Mouse (Mus musculus): ENCODE data around the gene Acot7. TPM values are rescaled to one million over a fixed set of nuclear protein-coding genes. Genes with fewer than 3 reads are reported as not detected.
"Not testable (repeated sequence)": the region's sequence is repeated elsewhere in the genome, so short reads cannot be mapped to it uniquely, and the experiment has no call there.

The Acot7 gene
- polyA plus RNA-seq, 1 experiment, result 0.51 TPM

DNA sequence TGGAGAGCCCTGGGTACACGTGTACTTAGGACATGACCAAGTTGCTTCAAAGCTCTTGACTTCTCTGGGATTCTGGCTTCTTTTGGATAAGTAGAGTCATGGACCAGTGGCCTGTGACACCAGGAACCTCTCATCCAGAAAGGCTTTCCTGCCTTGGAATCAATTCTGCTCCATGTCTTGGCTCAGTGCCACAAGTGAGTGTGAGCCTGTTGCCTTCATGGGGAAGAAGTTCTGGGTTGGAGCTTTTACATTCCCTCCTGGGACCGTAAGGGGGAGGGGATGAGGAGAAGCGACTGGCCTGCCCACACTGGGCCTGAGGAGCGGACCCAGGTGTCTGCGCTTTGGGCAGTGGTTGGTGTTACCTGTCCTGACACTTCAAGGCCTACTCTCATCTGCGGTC lies 44.2 kb downstream of the Acot7 start:
- Histone ChIP-seq H3K9me3 (ENCODE audit: control insufficient read depth, low read length) (no peaks in the 10 kb centered on the region), H3K4me1 (ENCODE audit: control insufficient read depth) (no peaks in the 10 kb centered on the region), H3K4me3 (replicated peaks) (no peak overlapping the region), H3K36me3 (ENCODE audit: control insufficient read depth) (no peaks in the 10 kb centered on the region), H3K27me3 (ENCODE audit: control insufficient read depth) (no peaks in the 10 kb centered on the region)
- TF ChIP-seq TAL1 (IDR thresholded peaks at IDR 0.05; ENCODE audit: low read length) (no peak), GATA1 (IDR thresholded peaks at IDR 0.05; ENCODE audit: low read length) (no peak)

DNA sequence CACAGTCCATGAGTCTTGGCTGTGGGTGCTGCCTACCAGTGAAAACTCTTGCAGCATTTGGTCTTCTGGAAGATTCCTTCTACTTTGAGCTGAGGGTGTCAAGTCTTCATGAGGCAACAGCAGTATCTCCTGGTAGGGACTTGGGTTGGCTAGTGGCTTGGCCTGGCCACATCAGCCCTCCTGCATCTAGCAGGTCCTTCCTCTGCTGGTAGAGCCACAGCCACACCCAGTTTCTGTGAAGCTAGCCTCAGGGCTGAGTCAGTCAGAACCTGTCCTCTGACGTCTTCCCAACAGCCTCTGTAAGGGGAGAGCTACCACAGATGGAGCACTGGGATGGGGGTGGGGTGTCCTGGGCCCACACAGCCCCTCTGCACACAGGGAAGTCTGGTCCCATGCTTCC lies 44.6 kb downstream of the Acot7 start:
- no peaks in the 10 kb centered on the region for H3K36me3 ChIP-seq (ENCODE audit: control insufficient read depth)
- TF ChIP-seq TAL1 (IDR thresholded peaks at IDR 0.05; ENCODE audit: low read length) (no peak), GATA1 (IDR thresholded peaks at IDR 0.05; ENCODE audit: low read length) (no peak)

DNA sequence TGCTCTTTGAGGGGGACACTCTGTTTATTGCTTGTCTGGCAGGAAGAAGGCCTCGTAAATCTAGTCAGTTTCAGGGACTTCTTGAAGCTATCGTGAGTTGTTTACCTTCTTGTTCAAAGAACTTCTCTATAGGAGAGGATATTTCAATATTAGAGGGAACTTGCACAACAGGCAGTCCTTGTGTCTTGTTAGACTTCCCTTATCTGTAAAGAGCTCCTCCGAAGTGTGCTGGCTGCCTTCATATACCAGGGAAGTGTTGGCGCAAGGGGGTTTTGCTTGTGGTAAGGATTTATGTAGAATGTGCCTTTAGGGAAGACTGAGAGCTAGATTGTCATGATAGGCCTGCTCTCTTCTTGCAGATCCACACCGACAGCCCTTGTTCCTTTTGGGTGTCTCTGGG lies 46.2 kb downstream of the Acot7 start:
- H3K36me3 ChIP-seq (ENCODE audit: control insufficient read depth), result no peaks in the 10 kb centered on the region
- no peaks in the 10 kb centered on the region for H3K9me3 ChIP-seq (ENCODE audit: control insufficient read depth, low read length)
- no peaks in the 10 kb centered on the region for H3K4me1 ChIP-seq (ENCODE audit: control insufficient read depth)
- TF ChIP-seq GATA1 (IDR thresholded peaks at IDR 0.05; ENCODE audit: low read length), result no peak
- TF ChIP-seq TAL1 (IDR thresholded peaks at IDR 0.05; ENCODE audit: low read length), result no peak
- no peaks in the 10 kb centered on the region for H3K27me3 ChIP-seq (ENCODE audit: control insufficient read depth)
- no peak overlapping the region for H3K4me3 ChIP-seq (replicated peaks)

More for the DNA sequence above, 44.6 kb downstream of the Acot7 start:
- Histone ChIP-seq H3K4me1 (ENCODE audit: control insufficient read depth) (no peaks in the 10 kb centered on the region), H3K27me3 (ENCODE audit: control insufficient read depth) (no peaks in the 10 kb centered on the region), H3K4me3 (replicated peaks) (no peak overlapping the region), H3K9me3 (ENCODE audit: control insufficient read depth, low read length) (no peaks in the 10 kb centered on the region)

DNA sequence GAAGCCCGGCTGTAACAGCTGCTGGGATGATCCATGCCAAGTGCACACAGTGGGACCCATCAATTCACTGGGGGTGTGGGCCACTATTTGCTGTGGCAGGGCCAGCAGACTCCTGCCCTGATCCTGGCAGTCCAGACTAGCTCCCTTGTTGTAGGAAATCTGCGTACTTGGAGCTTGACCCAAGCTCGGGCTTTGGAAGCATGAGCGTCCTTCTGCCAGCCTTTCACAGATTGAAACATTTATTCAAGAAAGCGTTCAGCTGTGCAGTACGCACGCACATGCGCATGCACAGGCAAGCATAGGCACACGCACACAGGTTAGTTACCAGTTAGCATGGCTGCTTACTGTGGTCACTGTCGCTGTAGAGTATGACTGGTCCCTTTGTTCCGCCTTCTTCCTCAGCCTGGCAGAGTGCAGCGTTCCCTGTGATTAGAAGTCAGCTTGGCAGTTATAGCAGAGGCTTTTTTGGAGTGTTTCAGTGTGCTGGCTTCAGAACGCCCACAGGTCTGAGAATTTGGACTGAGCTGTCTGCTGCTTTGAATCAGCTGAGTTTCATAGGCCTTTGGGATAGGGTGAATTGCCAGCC lies 49.1 kb downstream of the Acot7 start:
- TF ChIP-seq GATA1 (IDR thresholded peaks at IDR 0.05; ENCODE audit: low read length) (no peak), TAL1 (IDR thresholded peaks at IDR 0.05; ENCODE audit: low read length) (no peak)
- no peaks in the 10 kb centered on the region for H3K27me3 ChIP-seq (ENCODE audit: control insufficient read depth)
- no peaks in the 10 kb centered on the region for H3K4me1 ChIP-seq (ENCODE audit: control insufficient read depth)
- no peaks in the 10 kb centered on the region for H3K36me3 ChIP-seq (ENCODE audit: control insufficient read depth)
- no peaks in the 10 kb centered on the region for H3K9me3 ChIP-seq (ENCODE audit: control insufficient read depth, low read length)
- no peak overlapping the region for H3K4me3 ChIP-seq (replicated peaks)

DNA sequence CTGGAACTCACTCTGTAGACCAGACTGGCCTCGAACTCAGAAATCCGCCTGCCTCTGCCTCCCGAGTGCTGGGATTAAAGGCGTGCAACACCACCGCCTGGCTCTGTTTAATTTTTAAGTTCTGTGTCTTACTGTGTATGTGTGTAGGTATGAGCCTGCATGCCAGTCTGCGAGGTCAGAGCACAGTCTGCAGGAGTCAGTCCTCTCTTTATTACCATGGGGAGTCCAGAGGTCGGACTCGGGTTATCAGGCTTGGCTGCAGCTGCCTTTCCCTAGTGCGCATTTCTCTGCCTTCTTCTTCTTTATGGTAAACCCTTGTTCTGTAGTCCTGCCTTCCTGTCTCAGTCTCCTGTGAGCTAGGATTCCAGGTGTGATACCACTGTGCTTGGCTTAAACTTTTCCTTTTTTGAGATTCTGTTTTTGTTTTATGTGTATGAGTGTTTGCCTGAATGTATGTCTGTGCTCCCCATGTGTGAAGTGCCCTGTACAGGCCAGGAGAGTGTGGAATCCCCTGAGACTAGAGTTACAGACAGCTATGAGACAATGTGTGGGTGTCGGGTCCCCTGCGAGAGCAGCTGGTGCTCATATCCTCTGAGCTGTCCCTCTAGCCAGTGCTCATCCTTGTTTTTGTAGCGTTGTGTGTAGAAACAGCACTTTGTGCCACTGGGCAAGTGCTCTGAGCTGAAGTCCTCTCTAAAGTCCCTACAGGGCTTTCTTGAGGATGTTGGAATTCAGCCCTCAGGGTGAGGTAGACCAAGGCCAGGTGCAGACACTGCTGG lies 50.0 kb downstream of the Acot7 start:
- TF ChIP-seq GATA1 (IDR thresholded peaks at IDR 0.05; ENCODE audit: low read length) (no peak), TAL1 (IDR thresholded peaks at IDR 0.05; ENCODE audit: low read length) (no peak)
- H3K27me3 ChIP-seq (ENCODE audit: control insufficient read depth), result no peaks in the 10 kb centered on the region
- no peaks in the 10 kb centered on the region for H3K4me1 ChIP-seq (ENCODE audit: control insufficient read depth)
- H3K4me3 ChIP-seq (replicated peaks), result no peak overlapping the region
- no peaks in the 10 kb centered on the region for H3K9me3 ChIP-seq (ENCODE audit: control insufficient read depth, low read length)
- H3K36me3 ChIP-seq (ENCODE audit: control insufficient read depth), result no peaks in the 10 kb centered on the region

DNA sequence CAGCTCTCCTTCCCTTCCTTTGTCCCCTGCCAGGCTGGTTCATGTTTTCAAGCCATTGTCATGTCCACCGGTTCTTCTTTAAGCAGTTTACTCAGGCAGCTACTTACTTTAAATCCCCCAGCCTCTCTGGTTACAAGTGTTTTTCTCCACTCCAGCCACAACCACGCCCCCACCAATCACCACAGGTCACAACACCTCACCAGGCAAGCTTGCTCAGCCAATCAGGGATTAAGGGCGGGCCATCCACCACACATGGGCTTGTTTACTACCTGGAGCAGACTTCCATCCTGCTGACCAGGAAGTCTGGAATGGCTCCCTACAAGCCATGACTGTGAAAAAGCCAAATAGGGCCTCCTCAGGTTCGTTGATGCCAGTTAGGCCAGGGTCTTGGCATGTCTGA lies 52.4 kb downstream of the Acot7 start:
- not testable (repeated sequence) for H3K36me3 ChIP-seq (ENCODE audit: control insufficient read depth); H3K27me3 ChIP-seq (ENCODE audit: control insufficient read depth); H3K9me3 ChIP-seq (ENCODE audit: control insufficient read depth, low read length); H3K4me1 ChIP-seq (ENCODE audit: control insufficient read depth); H3K4me3 ChIP-seq (replicated peaks)

DNA sequence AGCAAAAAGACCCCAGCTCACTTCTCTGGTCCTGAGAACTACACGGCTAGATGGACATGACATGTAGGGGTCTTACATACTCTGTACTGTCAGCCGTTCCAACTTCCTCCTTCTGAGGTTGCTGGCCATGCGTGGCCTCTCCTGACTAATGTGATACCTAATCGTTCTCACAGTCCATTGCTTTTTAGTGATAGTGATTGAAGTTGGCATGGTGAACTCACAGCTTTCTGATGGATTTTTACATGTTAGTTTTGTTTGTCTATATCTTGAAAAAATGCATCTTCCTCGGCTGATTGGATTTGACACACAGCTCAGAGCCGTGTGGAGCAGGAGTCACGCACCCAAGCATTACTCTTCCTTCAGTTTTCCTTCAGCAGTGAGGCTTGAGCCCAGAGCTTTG lies 53.4 kb downstream of the Acot7 start:
- H3K27me3 ChIP-seq (ENCODE audit: control insufficient read depth), result no peaks in the 10 kb centered on the region
- no peak for TF ChIP-seq TAL1 (IDR thresholded peaks at IDR 0.05; ENCODE audit: low read length)
- no peak for TF ChIP-seq GATA1 (IDR thresholded peaks at IDR 0.05; ENCODE audit: low read length)
- H3K36me3 ChIP-seq (ENCODE audit: control insufficient read depth), result no peaks in the 10 kb centered on the region

DNA sequence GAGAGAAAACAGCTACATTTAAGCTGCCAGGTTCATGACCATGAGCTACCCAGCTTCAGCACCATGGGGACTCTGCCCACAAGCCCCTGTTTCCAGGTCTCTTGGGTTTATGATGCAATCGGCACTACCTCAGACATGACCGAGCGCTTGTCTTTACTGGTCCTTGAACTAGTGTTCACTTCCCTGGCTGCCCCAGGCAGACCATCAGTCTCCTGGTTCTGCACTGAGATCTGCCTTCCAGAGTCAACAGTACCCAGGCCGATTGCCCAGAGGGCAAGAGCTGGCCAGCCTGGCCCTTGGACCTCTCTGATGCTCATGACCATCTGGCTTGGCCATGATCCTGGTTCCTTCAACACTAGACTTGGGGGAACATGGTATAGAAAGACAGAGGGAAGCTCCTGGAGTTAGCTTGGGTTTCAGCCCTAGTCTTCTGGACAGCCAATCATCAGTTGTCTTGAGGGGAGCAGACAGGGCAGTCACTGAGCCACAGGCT lies 54.5 kb downstream of the Acot7 start:
- Histone ChIP-seq H3K4me1 (ENCODE audit: control insufficient read depth) (no peaks in the 10 kb centered on the region), H3K27me3 (ENCODE audit: control insufficient read depth) (no peaks in the 10 kb centered on the region), H3K4me3 (replicated peaks) (no peak overlapping the region), H3K36me3 (ENCODE audit: control insufficient read depth) (no peaks in the 10 kb centered on the region), H3K9me3 (ENCODE audit: control insufficient read depth, low read length) (no peaks in the 10 kb centered on the region)
- TF ChIP-seq TAL1 (IDR thresholded peaks at IDR 0.05; ENCODE audit: low read length), result no peak
- no peak for TF ChIP-seq GATA1 (IDR thresholded peaks at IDR 0.05; ENCODE audit: low read length)

More for the DNA sequence above, 53.4 kb downstream of the Acot7 start:
- Histone ChIP-seq H3K4me3 (replicated peaks) (no peak overlapping the region), H3K4me1 (ENCODE audit: control insufficient read depth) (no peaks in the 10 kb centered on the region), H3K9me3 (ENCODE audit: control insufficient read depth, low read length) (no peaks in the 10 kb centered on the region)

DNA sequence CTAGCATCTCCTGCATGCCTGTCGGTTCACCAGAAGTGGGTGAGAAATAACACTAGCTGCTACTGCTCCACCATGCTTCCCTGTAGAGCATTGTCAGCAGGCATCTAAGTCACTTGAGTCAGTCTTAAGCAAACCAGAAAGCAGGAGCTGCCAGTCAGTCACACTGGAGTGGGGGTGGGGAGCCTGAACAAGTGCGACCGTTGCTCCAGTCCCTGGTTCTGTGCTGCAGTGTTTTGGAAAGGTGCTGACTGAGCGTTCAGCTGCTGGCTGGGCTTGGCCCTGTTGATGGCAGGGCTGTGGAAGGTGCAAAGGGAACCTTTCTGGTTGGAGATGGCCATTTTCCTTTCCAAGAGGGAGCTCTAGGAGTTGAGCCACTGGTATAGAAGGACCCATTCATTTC lies 62.0 kb downstream of the Acot7 start:
- TF ChIP-seq TAL1 (IDR thresholded peaks at IDR 0.05; ENCODE audit: low read length) (no peak), GATA1 (IDR thresholded peaks at IDR 0.05; ENCODE audit: low read length) (no peak)
- Histone ChIP-seq H3K4me3 (replicated peaks) (no peak overlapping the region), H3K27me3 (ENCODE audit: control insufficient read depth) (no peaks in the 10 kb centered on the region), H3K4me1 (ENCODE audit: control insufficient read depth) (no peaks in the 10 kb centered on the region), H3K36me3 (ENCODE audit: control insufficient read depth) (no peaks in the 10 kb centered on the region), H3K9me3 (ENCODE audit: control insufficient read depth, low read length) (no peaks in the 10 kb centered on the region)
